Mouse (Mus musculus): Measurements from ENCODE around the gene Dmwd.

DNA sequence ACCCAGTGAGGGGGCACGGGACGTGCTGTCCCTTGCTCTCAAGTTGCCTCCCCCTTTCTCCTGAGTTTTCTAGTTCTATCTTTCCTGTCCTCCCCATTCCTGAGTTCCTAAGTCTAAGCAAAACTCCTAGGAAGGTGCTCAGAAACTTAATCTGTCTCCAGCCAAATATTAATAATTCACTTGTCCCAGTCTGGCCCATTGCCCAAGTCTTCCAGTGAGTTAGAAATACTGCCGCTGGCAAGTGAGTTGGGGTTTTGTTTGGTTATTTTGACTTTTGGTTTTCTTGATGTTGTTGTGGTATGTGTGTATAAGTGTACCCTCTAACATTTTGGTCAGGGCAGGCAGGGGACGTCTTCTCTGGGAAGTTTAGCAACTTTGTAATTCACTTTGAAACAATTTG is 45.7 kb downstream of the Dmwd start:
- TF ChIP-seq CTCF (IDR thresholded peaks at IDR 0.05; ENCODE audit: low read depth) (no peak), EP300 (IDR thresholded peaks at IDR 0.05; ENCODE audit: low read depth) (no peak)

All from liver, postnatal 0 days (tissue).